Mouse (Mus musculus): ENCODE results near the gene Cpxm1. TPM values are rescaled to one million over a fixed set of nuclear protein-coding genes. Genes with fewer than 3 reads are reported as not detected.

Cpxm1 gene
- total RNA-seq (2021), result 10 to 100 TPM; 11.8 to 14.1 TPM
- long read RNA-seq, experiment 1, transcript Cpxm1-201 (14 exons, 2,366 nt), result major isoform, 7 of 11 reads
- long read RNA-seq, experiment 1, partial matches to known transcripts, result 0 of 11 reads
- long read RNA-seq, experiment 1, other reads (novel, unspliced or antisense), result 4 of 11 reads
- long read RNA-seq, experiment 2, transcript Cpxm1-201 (14 exons, 2,366 nt), result major isoform, 6 of 11 reads
- long read RNA-seq, experiment 2, partial matches to known transcripts, result 1 of 11 reads
- long read RNA-seq, experiment 2, other reads (novel, unspliced or antisense), result 4 of 11 reads

DNA sequence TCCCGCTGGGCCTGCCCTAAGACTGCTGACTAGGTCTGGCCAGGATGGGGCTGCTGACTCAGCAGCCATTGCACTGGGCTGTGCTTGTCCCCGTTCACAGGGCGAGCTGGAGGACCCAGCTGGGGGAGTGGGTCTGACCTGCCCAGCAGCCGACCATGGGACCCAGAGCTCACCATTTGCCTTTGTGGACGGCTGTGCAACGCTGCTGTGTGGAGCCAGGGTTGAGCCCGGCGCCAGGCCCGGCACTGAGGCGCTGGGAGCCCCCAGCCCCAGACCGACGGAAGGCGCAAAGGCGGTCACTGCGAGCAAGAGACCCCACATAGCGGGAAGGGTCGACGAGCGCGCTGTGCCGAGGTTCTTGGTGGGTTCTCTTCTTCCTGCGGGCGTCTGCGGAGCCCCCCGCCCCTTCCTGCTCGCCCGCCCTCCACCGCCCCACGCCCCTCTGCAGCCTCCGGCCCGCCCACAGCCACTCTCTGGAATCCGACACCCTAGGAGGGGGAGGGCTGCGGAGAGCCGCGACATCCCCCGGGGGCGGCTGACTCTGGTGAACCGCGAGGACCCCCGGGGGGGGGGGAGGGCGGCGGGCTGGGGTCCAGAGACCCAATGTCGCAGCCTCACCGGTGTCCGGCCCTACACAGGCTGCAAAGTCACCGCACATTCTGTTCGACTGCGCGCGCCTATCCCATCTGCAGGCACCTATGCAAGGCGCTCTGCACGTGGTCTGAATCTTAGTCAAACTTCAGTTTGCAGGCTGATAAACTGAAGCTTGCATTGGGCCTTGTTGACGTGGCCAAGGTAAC is at the start of gene Cpxm1:
Cpxm1 (minus strand) TSS at position 389 of the 800 bp plus-strand sequence.
- DNase-seq (ENCODE audit: low spot score in 2 of 2), result peak in 1 of 2 experiments; percentile 11

DNA sequence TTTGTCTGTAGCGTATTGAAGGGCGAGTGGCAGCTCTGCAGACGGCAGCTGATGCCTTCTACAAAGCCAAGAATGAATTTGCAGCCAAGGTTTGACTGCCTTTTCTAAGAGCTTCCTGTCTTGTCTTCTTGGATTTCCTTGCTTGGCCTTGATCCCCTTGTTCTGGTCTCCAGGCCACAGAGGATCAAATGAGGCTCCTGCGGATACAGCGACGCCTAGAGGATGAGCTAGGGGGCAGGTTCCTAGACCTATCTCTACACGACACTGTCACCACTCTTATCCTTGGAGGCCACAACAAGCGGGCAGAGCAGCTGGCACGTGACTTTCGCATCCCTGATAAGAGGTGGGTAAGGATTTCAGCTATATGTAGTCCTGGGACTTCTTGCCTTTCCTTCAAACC is 44.8 kb upstream of the Cpxm1 start:
- DNase-seq (ENCODE audit: low spot score in 2 of 2), result no peak

DNA sequence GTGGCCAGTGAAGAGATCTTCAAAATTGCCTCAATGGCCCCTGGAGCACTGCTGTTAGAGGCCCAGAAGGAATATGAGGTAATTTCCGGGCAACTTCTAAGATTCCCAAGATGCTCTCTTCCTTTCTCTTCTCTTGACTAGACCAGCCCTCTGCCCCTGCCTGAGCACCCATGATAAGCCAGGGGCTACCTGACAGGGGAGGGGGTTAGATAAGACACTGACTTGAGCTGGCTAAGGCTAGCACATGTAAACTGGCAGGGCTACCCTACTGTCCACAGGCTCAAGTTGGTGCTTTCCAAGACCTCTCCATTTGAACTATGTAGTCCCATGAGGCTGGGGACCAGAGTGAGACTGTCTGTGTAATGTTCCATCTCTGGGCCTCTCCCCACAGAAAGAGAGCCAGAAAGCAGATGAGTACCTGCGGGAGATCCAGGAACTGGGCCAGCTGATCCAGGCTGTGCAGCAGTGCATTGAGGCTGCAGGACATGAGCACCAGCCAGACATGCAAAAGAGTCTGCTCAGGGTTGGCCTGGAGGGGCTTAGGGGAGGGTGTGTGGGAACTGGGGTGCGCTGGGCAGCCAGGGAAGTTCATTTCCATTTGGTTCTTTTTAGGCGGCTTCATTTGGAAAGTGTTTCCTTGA is 42.6 kb upstream of the Cpxm1 start:
- DNase-seq (ENCODE audit: low spot score in 2 of 2), result no peak

DNA sequence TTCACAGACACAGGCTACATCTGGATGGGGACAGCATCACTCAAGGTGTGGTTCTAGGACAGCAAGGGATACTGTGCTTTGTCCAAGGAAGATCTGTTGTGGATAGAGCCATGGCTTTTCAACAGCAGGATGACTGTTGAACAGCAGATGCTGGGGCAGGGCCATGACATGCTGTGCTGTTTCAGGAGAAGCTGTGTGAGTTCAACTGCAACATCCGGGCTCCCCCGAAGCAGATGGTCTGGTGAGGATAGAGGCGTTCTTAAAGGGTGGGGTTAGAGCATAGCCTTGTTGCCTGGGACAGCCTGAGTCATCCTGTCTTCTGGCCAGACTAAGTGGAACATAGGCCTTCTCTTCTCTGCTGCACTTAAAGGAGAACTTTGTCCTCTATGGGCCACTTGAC is 41.5 kb upstream of the Cpxm1 start:
- no peak for DNase-seq (ENCODE audit: low spot score in 2 of 2)

DNA sequence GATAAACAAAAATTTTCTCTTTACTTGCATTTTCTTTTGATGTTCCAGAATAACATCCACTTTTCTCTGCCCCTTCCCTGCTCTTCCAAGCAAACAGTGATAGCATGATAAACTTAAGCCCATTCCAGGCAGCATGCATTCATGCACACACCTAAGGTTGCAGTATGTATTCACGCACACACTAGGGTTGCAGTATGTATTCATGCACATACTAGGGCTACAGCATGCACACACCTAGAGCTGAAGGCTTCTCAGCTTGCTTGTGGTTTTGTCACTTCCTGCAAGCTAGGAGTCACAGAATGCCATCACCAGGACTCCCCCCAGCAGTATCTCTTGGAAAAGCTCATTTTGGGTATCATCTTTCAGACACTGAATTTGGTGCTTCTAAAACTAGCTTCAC is 39.4 kb upstream of the Cpxm1 start:
- no peak for DNase-seq (ENCODE audit: low spot score in 2 of 2)

GRCm38 (mm10) chr2:130433152-130433551 is 35.8 kb upstream of the Cpxm1 start:
- DNase-seq (ENCODE audit: low spot score in 2 of 2), result peak in 1 of 2 experiments; percentile 71

DNA sequence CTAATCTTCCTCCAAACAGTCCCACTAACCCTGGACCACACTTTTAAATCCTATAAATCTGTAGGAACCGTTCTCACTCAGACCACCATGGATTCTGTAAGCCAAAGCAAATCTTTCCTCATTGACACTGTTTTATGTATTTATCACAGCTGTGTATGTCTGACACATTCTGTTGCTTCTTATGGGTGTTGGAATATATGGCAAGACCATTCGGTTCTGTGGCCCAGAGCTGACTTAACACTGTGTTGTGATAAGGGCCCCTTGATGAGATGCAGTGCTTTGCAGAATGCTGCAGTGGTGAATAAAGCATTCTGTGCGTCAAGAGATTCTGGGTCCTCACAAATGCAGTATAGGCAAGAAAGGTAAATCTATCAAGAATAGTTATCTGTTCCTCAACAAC is 34.8 kb upstream of the Cpxm1 start:
- no peak for DNase-seq (ENCODE audit: low spot score in 2 of 2)

DNA sequence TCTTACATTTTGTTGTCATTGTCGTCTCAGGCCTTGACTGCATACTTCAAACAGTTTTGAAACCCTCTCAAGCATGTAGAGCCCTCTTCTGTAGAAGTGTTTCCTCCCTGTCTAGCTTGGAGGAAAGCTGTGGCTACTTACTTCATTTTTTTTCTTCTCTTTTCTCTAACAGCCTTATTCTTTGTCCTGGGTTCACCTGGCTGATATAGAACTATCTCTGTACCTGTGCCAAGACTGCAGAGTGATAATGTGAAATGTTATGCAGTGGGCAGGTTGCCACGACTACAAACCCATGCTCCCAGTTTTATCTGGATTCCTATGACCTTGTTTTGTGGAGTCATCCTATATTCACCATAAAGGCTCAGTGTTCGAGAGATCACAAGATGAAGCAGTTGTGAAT is 33.1 kb upstream of the Cpxm1 start:
- no peak for DNase-seq (ENCODE audit: low spot score in 2 of 2)

DNA sequence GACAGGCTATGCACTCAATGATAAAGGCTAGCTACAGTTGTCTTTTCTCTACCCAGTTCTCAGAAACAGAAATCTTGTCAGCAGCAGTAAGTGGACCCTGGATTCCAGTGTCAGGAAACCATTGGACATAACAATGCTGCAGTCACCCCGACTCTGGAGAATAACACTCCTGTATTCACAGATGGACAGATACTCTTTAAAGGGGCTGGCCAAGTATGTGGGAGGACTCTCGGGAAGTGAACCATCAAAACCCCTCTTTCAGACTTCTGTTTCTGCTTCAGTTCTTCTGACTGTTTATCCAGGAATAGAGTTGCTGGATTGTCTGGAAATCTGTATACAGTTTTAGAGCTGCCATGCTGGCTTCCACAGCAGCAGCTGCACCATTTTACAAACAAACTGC is 32.5 kb upstream of the Cpxm1 start:
- peak in 1 of 2 experiments; percentile 24 for DNase-seq (ENCODE audit: low spot score in 2 of 2)

- no peak for DNase-seq (ENCODE audit: low spot score in 2 of 2)
These were observed 27.7 kb upstream of the Cpxm1 start for GRCm38 (mm10) chr2:130425112-130425511.

DNA sequence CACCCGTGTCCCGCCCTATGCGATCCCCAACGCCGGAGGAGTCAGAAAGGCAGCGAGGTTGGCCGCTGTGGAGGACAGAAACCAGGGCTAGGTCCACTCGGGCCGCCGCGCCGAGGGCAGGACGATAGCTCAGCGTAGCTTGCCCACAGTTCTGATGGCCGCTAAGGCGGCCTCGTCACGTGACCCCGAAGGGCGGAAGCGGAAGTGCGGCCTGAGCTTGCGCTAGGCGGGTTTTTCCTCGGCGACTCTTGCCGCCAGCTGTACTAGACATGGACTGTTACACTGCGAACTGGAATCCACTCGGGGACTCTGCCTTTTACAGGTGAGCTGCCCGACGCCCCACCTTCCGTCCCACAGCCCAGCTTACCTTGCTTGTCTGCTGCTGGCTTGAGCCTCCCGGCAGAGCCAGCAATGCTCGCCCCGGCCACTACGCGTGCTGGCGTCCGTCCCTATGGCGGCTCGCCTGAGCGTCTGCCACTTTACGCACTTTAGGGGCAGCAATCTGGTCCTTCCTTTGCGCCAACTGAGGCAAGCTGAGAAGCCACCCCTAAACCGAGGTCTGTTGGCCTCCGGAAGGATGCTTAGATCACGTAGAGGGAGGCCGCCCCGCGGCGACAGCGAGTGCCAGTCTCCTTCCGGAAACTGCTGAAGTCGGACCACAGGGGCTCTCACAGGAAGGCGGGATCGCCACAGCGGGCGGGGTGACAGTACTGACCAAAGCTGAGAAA is 26.9 kb upstream of the Cpxm1 start, which contains the start of the genes Vps16 and Pced1a:
Vps16 (plus strand) TSS at position 214 of the 728 bp plus-strand sequence.
Pced1a (minus strand) TSS at position 576 of the 728 bp plus-strand sequence.
- peak; percentile 93 to 95 for DNase-seq (ENCODE audit: low spot score in 2 of 2)

DNA sequence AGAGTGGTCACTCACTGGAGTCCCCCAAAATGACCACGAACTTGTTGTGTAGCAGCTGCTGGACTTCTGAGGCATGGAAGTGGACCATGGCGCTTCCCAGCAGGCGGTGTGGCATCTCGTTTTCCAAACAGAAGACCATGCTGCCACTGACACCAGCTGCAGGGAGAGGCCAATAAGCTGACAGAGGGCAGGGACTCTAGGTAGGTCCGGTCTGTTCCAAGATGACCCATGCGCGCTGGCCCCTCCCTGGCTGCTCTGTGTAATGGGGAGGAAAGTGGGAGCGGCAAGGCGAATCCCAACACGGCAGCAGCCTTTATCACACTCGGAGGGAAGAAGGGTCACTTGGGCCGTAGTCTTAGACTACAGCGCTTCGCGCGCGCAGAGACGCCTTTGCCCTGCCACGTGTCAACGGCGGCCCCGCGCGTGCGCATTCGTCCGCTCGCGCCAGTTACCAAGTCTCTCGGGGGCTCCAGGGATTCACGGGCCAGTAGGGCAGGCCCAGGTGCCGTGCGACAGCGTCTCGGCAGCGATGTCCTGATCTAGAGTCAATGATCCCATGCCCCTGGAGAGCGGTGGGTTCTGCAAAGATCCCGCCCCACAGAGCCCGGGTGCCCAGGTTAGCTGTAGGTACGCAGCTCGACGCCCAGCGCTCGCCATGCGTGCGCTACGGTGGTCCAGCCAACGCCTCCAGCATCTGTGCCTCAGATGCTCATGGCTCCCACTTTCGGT is 26.2 kb upstream of the Cpxm1 start:
- DNase-seq (ENCODE audit: low spot score in 2 of 2), result peak in 1 of 2 experiments; percentile 78

DNA sequence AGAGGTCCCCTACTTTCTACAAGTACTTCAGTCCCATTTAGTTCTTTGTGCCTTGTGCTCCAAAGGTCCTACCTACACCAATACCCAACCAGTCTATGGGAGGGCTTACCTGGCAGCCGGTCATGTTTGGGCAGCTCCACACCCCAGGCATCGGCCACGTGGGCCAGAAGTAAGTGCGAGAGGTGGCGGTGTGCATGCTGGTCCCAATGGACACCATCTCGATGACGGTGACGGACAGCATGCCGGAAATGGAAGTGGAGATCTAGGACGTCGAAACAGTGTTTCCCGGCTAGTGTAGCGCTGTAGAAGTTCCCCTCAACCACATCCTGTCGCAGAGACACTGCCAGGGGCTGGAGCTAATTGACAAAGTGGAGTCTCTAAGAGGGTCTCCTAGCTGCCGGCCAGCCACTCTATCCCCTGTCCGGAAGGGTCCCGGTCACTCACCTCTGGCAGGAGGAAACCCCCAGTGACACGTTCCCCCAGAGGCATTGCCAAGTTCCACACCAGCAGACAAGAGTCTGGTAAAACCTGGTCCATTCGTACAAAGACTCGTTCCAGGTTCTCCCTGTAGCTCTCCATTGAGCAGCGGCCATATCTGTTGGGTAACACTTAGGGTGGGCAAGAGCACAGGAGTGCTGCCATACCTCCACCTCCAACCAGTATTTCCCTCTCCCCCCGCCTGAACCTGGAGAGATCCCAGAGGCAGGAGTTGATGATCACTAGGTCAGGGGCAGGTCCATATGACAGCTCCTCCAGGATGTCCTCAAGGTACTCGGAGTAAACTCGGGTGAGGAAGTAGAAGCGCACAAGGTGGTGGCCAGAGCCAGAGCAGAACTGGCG is 24.6 kb upstream of the Cpxm1 start:
- no peak for DNase-seq (ENCODE audit: low spot score in 2 of 2)

GRCm38 (mm10) chr2:130414094-130414856 is 16.9 kb upstream of the Cpxm1 start:
- no peak for DNase-seq (ENCODE audit: low spot score in 2 of 2)

DNA sequence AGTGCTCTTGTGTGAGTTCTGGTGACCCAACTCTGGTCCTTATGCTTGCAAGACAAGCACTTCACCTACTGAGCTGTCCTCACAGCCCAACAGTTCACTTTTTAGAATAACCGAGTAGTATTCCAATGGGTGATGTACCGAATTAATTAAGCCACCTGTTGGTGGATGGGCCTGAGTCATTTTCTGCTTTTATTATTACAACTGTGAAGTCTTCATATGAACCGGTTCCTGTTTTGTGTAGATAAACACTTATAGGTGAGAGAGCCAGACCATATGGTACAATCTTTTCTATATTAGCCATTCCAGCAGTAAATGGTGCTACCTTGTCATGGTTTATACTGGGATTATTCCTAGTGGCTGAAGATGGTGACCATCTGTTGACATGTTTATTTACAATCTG is 15.4 kb upstream of the Cpxm1 start:
- DNase-seq (ENCODE audit: low spot score in 2 of 2), result no peak

- peak; percentile 72 to 81 for DNase-seq (ENCODE audit: low spot score in 2 of 2)
These were observed 14.5 kb upstream of the Cpxm1 start for GRCm38 (mm10) chr2:130411558-130412495.

GRCm38 (mm10) chr2:130408194-130408593 is 10.8 kb upstream of the Cpxm1 start:
- no peak for DNase-seq (ENCODE audit: low spot score in 2 of 2)

GRCm38 (mm10) chr2:130406178-130406577 is 8.8 kb upstream of the Cpxm1 start, which contains the start of gene Tmem239:
Gene Tmem239, plus strand, starts transcription at chr2:130406478.
- DNase-seq (ENCODE audit: low spot score in 2 of 2), result no peak

Data from layer of hippocampus, postnatal 14 days (tissue).